Mouse (Mus musculus) c-Kit-negative CD71-positive TER-119-positive erythroid progenitor cells, embryonic 14.5 days (primary cell): ENCODE measurements around the gene Pla2g7.

Experiments used
- DNase-seq: peaks from one replicate; pipeline ENCODE4 v3.0.0-alpha.2; 2013; ENCODE audit warnings: low read depth, low spot score

The Pla2g7 gene

GRCm38 (mm10) chr17:43580456-43580855 is 12.6 kb downstream of the Pla2g7 start:
- no peak for DNase-seq

DNA sequence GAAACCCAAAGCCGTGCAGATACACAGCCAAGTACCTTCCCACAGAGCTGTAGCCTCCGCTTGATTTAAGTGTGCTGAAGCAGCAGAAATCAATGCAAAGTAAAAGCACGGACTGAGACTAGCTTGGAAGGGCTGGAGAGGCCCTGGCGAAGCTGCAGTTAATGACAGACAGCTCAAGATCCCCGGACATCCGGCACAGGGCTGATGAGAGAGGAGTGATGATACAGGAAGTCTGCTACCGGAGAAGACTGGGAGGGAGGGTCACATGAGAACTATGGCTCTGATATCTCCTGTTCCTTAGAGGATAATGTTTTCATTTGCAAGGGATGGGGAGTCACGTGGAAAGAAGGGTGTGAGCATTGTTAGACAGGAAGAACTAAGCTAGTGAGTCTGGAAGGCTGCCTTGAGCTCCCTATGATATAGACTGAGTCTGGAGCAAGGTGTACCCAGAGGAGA is 13.1 kb downstream of the Pla2g7 start:
- DNase-seq: no peak

DNA sequence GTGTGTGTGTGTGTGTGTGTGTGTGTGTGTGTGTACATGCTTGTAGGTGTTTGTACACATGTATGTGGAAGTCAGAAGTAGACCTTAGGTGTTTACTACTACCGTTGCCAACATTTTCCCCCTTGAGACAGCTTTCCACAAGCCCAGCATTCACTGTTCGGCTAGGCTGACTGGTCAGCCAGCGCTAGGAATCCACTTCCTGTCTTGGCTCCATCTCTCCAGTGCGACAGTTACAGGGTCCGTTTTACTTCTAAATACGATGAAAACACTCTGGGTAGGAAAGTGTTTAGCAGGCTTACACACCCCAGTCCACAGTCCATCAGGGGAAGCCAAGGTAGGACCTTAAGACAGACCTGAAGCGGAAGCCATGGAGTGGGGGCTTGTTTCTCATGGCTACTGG is 16.9 kb downstream of the Pla2g7 start:
- no peak for DNase-seq

DNA sequence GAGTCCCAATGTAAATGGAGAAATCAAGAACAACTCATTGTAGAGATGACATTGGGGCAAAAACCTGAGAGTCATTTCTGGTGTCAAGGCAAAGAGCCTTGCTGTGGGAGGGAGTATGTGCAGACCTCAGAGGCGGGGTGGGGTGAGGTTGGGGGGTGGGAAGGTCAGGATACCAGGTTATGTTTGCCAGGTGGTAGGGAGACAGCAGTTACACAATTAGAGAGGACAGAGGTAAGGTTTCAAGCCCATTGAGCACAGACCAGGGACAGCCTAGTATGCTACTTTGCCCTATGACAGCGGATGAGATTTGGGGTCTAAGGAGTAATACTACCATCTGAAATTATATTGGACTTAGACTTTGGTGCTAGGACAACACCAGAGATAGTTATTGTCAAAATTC is 19.4 kb downstream of the Pla2g7 start:
- no peak for DNase-seq

DNA sequence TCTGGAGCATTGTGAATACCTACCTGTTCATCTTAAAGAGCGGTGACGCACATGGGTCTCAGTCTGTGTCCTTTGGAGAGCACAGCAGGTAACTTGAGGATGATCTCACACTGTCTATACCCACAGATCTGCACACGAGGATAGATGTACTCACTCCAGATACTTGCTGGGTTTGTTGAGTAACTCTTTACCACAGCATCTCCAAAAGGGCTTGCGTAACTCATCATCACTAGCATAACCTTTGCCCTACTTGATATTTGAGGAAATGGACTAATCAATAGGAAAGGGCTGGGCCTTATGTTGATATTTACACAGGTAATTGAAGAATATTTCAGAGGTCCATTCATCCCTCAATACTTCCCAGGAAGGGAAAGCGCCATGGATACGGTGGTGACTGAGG is 21.9 kb downstream of the Pla2g7 start:
- DNase-seq: no peak

GRCm38 (mm10) chr17:43590531-43590930 is 22.6 kb downstream of the Pla2g7 start:
- no peak for DNase-seq

DNA sequence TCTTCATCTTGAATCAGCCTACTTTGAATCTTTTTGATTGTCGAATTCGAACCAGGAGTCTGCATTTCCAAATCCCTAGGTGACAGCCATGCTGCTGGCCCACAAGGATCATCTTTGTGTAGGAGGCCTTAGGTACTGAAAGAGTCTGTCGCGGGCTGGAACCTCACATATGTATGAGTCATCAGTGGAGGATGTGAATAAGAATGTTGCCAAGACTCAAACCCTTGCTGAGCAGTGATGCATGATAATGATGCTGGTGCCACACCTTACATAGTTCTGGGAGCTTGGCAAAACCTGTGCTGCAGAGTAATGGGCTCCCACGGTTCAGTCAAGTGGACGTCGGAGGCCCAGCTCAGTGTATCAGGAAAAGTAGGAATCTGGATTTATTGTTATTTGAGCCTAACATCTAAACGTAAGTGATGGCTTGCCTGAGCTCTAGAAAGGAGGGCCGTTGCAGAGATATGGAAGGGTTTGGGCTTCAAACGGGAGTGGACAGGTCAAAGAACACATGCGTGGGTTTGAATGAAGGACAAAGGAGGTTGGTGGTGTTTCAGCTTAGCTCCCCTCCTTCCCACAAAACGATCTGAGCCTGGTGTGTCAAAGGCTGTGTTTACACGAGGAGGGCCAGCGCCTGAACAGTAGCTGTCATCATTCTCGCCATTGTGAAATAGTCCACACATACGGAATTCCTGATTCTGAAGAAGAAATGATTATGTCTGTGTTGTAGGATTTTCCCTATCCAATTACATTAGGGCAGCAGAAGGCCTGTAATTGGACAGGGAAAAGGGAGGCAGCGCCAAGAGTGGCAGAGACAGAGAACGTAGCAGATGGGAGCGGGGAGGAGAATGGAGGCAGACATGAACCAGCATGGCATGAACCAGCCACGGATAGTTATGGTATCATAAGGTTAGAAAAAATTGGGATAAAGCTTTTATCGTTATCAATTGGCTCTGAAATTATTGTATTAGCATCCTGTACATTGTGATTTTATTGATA is 24.7 kb downstream of the Pla2g7 start:
- DNase-seq: no peak

DNA sequence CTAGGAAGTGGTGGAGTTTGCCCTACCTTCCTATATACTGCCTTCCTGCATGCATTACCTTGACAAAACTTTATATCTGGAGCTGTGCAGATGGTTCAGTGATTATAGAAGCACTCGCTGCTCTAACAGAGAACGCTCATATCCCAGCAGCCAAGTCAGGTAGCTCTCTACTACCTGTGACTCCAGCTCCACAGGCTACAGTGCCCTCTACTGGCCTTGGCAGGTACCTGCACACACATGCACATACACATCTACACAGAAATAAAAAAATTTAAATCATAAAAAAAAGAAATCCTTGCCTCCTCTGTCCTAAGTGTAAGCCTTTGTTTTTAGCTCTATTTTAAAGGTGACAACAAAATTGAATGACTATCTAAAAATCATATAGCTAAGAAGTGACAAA is 29.8 kb downstream of the Pla2g7 start:
- no peak for DNase-seq

- DNase-seq: no peak
Measured at GRCm38 (mm10) chr17:43598706-43599105, 30.8 kb downstream of the Pla2g7 start.

GRCm38 (mm10) chr17:43606704-43607103 is 38.8 kb downstream of the Pla2g7 start:
- DNase-seq: peak; percentile 19

GRCm38 (mm10) chr17:43611586-43611985 is 43.7 kb downstream of the Pla2g7 start:
- peak; percentile 12 for DNase-seq

DNA sequence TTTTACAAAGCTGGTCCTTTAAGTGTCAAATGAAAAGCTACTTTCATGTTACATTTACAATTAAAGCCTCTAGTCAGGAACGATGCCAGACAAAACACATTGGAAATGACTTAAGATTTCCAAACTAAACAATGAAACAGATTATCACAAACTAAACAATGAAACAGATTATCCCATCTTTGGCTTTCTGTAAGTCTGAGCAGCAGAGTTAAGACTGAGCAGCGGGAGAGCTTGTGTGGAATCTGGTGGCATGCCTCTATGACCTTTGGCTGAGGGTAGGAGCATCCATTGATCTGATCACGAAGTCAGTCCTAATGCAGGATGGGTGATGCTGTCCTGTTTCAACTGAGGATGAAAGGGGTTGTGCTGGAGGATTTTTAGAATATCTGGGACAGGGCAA is 44.3 kb downstream of the Pla2g7 start:
- DNase-seq: no peak

GRCm38 (mm10) chr17:43619156-43619555 is 51.3 kb downstream of the Pla2g7 start:
- DNase-seq: no peak

GRCm38 (mm10) chr17:43622076-43622475 is 54.2 kb downstream of the Pla2g7 start:
- DNase-seq: no peak

DNA sequence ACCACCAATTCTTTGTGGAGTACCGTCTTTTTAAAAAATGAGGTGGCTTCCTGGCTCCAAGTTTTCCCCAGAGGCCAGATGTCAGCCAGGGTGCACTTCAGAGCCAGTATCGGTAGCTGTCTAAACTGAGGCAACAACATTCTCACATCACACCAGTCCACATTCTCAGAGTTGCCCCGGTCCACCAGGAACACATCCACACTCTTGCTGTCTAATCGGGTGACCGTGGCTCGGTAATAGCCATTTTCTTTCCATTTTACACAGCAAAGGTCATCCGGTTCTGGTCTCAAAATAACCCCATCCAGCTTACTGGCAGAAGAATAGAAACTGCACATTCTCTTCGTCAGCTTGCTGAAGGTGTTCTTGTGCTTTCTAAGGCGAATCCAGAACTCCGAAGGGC is 60.3 kb downstream of the Pla2g7 start:
- no peak for DNase-seq

- no peak for DNase-seq
Measured at GRCm38 (mm10) chr17:43629026-43629495, 61.2 kb downstream of the Pla2g7 start.

- no peak for DNase-seq
Measured at GRCm38 (mm10) chr17:43629496-43630426, 61.9 kb downstream of the Pla2g7 start, which contains the start of gene Tdrd6. TSS of gene Tdrd6 (minus strand) at chr17:43630299.

- no peak for DNase-seq
Measured at GRCm38 (mm10) chr17:43630427-43630760, 62.5 kb downstream of the Pla2g7 start.

GRCm38 (mm10) chr17:43637146-43637545 is 69.2 kb downstream of the Pla2g7 start:
- no peak for DNase-seq

DNA sequence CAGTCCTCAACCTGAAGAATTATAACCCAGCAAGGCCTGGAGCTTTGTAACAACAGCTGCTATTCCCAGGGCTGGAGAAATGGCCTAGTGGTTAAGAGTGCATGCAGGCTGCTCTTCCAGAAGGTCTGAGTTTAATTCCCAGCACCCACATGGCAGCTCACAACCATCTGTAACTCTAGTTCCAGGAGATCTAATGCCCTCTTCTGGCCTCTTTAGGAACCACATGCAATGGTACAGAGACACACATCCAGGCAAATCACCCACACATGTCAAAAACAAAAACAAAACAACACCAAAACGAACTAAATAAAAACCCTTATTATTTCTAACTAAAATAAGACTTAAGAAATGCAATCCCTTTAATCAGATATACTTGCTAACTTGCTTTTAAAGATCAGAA is 72.9 kb downstream of the Pla2g7 start:
- DNase-seq: no peak

DNA sequence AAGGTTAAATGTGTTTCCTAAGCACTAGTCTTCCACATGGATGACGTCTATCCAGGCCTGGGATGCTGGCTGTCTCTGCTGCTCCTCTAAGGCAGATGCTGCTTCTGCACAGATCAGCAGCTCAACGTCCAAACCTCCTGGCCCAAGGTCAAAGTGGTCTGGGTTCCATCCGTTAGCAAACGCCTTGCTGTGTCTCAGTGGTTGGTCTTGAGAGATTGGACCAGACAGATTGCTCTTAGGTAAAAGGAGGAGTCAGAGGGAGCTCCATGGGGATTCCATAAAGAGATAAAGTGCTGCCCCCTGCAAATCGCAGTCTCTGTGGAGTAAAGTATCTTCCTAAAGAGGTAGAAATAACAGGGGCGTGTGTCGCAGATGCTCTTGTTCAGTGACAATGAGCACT is 75.3 kb downstream of the Pla2g7 start:
- no peak for DNase-seq

- no peak for DNase-seq
Measured at GRCm38 (mm10) chr17:43644375-43644774, 76.5 kb downstream of the Pla2g7 start.
